Mouse (Mus musculus) ES-Bruce4 (cell line): ENCODE measurements around the gene Tle2.

Experiments
- EP300 ChIP-seq: IDR thresholded peaks from 2 replicates; pipeline ENCODE4 v1.6.1; 2011; ENCODE audit warnings: low read depth, low read length; ENCODE audit not compliant: insufficient read depth
- POLR2A ChIP-seq: IDR thresholded peaks from one replicate; pipeline ENCODE4 v1.8.1; 2011; ENCODE audit warnings: low read length; ENCODE audit not compliant: insufficient read depth

- TF ChIP-seq EP300 (no peak), POLR2A (no peak)
Observed at GRCm38 (mm10) chr10:81575695-81576094, 1.3 kb downstream of the Tle2 start.
